Mouse (Mus musculus): ENCODE measurements around the gene Cdk17.

The Cdk17 gene

DNA sequence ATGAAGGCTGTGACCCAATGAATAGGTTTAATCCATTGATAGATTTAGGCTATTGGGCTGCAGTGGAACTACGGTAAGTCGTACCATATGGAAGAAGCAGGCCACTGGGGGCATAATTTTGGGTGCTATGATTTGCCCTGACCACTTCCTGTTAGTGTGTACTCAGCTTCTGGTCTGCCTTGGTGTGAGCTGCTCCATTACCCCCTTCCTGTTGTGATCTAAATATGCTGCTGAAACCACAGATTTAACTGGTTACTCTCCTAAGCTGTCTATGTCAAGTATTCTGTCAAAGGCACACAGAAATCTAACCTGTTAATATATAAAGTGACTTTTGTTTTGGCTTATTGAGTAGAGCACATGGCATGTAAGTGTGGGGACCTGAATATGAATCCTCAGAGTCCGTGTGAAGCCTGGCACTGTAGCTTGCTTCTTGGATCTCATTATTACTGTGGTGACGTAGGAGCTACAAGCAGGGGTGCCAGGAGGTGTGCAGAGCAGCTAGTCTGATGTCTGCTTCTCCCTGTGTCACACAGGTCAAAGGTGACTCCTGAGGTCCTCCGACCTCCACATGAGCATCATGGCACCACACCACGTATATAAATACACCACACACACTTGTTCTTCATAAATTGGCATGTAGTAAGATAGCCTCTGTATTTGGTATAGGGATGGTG, 10.6 kb downstream of the Cdk17 start:
- no peak for DNase-seq (ENCODE audit: low spot score)

DNA sequence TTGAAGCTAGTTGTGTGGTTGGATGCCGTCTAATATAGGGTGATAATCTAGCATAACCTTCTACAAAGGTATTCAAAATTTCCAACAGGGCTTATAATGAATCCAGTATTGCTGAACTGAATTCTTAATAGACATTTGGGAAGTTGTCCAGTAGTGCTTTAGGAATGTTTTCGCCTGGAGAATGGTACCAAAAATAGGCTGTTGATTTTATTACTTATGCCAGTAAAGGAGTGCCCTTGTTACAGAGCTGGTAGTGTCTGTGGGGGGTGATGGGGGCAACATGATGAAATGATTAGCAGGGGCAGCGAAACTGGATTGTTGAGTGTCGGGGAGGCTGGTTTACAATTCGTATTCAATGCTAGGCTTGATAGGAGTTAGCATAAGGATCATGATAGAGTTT, 16.8 kb downstream of the Cdk17 start:
- DNase-seq (ENCODE audit: low spot score): no peak

DNA sequence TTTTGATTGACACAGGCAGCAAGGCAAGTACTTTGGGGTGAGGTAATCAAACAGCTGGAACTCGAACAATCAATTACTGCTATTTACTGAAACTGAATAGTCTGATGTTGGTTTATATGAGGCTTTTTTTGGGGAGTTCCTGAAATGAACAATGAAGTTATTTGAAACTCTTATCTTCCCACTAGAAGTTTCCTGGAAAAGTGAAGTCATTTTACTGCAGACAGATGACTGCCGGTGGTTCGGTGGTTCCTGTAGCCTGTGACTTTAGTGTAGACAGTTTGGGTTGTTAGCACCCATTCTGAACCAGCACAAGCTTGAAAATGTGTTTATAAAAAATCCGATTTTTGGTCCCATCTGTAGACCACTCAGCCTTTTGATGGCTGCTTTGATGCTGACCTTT, 17.2 kb downstream of the Cdk17 start:
- no peak for DNase-seq (ENCODE audit: low spot score)

DNA sequence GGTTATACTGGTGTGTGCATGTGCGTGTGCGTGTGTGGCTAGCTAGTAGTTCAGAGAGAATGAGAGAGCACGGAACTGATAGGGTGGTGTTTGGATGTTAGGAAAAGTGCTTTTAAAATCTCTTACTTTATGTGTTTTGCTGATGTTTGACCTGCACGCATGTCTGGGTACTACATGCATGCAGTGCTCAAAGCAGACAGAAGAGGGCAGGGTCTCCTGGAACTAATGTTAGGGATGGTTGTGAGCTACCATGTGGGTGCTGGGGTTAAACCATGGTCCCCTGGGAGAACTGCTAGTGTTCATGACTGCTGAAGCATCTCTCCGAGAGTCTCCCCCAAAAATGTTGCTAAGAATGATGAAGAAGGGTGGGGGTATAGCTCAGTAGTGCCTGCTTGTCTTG, 18.0 kb downstream of the Cdk17 start:
- DNase-seq (ENCODE audit: low spot score): no peak

DNA sequence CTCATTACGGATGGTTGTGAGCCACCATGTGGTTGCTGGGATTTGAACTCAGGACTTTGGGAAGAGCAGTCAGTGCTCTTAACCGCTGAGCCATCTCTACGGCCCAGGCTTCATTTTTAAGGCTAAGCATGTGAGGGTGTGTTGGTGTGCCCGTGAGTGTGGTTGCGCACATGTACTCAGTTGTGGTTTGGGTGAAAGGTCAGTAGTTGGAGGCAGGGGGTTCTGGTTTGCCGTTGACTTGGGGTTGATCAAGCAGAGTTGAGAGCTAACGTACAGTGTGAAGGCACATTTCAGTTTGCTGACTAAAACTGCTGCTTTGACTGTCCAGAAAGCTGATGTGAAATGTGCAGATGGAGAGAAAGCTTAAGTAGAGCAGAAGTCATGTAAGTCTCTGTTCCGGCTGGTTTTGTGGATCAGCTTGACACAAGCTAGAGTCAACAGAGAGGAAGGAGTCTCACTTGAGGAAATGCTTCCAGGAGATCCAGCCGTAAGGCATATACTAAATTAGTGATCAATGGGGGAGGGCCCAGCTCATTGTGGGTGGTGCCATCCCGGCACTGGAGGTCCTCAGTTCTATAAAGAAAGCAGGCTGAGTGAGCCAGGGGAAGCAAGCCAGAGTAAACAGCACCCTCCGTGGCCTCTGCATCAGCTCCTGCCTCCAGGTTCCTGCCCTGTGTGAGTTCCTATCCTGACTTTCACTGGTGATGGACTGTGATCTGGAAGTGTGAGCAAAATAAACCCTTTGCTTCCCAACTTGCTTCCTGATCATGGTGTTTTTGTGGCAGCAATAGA, 19.2 kb downstream of the Cdk17 start:
- no peak for DNase-seq (ENCODE audit: low spot score)

DNA sequence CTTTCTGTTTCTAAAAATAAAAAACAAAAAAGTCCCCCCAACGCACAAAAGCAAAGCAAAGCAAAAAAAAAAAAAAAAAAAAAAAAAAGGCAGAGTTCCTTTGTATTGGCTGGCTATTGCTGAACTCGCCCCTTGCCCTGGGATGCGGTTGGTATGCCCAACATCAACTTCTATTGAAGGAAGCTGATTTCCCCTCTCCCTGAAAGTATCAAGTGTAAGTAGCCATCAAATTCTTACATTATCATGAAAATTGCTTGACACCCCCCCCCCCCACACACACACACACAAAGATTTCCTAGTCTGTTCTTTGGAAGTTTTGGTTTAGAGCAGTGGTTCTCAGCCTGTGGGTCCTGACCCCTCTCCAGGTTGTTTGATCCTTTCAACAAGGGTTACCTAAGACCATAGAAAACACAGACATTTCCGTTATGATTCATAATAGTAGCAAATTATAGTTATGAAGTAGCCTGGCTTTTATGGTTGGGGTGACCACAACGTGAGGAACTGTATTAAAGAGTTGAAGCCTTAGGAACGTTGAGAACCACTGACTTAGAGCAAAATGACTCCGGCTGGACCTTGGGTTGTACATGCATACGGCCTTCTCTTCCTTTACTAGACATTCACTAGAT, 23.8 kb downstream of the Cdk17 start:
- no peak for DNase-seq (ENCODE audit: low spot score)

DNA sequence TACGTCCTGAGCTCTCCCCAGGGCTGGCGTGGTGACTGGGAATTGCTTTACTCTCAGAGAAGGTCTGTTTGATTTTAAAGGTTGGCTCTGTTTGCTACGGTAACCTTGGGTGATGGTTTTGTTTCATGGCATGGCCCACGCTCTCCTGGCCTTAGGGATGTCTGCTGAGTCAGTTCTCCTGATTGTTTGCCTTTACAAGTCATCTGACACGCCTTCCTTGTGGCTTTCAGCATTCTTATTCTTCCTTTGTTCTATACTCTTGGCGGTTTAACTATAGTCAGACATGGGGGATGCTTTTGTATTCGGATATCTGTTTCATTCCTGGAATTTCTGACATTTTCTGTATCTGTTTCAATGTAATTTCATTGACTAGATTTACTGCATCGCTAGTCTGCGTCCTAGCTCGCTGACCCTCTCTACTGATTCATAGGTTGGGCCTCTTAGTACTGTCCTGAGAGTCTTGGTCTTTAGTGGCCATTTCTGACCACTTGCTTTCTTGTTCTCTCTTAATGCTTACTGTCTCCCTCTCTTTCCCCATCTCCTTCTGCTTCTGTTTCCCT, 27.8 kb downstream of the Cdk17 start:
- DNase-seq (ENCODE audit: low spot score): no peak

DNA sequence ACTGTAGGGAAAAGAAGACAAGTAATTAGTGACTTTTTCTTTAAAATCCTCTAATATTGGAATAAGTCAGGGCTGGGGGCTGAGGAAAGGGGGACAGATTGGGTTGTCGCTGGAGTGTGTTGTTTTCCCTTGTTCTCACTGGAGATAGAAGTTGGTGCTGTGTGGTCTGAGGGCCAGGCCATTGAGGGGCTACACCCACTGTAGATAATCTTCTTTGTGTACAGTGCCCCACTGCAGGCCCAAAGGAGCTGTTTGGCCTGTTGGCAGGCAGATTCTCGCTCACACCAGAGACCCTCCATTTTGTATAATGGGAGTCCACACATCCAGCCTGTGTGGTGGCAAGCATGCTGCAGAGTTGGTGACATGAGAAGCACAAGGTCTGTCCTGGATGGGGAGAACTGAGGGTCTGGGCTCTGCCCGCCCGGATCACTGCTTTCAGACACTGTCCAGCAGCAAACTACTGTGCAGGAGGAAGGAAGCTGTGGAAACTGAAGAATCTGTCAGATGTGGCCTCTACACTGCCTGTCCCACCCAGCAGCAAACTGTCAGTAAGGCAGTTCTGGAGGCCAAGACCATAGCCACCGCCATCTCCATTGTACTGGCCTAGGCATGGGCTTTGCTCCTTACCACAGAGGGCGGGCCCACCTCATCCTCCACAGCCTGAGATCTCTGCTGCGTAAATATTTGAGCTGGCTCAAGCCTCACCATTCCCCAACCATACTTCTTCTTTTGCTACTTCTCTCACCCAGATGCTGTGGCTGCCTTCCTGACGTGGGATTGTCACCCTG, 30.0 kb downstream of the Cdk17 start:
- no peak for DNase-seq (ENCODE audit: low spot score)

DNA sequence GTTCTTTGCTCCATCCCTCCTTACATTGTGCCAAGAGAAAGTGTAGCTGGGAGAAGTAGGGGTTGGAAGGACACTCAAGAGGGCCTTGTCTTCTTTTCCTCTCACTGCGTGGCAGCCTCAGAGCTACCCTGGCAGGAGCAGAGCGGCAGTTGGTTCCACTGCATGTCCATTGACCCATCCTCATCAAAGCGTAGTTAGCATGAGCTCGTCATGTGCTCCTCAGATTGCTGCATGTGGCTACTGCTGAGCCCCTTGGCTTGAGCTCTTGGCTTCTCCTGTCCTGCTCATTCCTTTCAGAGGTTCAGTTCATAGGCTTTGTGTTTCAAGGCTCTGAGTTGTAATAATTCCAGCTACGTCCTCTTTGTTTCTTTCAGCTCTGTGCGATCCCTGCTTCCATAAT, 36.4 kb downstream of the Cdk17 start:
- DNase-seq (ENCODE audit: low spot score): no peak

DNA sequence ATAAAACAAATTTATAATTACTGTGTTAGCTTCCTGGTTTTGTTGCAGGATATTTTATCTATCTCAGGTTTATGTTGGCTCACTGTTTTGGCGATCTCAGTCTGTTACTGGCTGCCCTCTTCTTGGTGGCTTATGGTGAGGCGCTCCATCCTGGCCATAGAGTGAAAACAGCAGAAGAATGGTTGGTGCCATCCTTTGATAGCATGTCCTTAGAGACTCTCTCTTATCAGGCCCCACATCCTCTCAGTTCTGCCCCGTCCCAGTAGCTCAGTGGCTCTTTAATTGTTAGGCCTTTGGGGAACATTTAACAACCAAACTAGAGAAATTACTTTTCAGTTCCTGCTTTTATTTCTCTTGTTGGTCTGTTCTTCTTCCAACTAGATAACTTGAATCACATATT, 38.3 kb downstream of the Cdk17 start:
- no peak for DNase-seq (ENCODE audit: low spot score)

DNA sequence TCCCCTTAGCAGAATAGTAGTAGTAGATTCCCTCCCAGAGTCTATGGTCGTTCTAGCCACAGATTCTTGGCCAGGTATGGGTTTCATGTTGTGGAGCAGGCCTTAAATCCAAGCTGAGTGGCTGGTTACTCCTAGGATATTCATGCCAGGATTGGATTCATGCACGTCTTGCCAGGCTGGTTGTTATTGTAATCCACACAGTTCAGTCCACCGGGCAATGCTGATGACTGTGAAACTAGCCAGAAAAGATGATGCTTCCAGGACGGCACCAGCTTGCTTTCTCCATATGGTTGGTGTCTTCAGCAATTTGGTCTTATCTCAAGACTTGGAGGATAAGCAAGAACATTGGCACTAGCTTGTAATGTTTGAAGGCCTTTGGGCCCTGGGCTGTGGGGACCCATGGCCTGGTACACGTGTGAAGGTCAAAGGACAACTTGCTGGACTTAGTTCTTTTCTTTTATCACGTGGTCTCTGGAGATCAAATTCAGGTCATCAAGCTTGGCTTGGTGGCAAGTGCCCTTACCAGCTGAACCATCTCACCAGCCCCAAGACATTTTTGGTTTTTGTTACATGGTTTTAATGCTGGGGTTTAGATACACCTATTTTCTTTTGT, 41.3 kb downstream of the Cdk17 start:
- DNase-seq (ENCODE audit: low spot score): no peak

DNA sequence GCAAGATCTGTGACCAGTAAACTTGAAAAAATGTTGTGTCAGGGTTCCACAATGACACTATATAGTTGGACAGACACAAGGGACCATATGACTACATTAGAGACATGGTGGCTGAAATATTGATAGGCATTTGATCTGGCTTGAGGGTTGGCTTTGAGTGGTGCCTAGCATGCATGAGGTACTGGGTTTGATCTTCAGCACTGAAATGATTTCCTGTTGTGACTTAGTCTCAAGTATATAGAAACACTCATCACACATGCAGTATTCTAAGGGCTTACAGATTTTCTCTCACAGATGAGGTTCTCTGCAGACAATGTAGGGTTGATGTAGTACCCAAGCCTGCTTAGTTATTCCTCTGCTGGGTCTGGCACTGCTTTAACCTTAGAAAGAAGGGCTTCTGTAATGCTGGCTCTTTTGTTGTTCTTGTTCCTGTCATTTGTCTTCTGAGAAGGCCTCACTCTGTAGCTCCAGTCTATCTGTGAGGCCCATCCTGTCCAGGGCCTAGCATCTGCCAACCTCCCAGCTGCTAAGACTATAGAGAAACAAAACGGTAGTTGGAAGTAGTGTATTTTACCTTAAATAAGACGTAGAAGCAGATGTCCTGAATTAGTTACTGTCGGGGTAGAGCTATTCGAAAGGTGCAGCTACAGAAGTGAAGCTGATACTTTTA, 44.7 kb downstream of the Cdk17 start:
- no peak for DNase-seq (ENCODE audit: low spot score)

DNA sequence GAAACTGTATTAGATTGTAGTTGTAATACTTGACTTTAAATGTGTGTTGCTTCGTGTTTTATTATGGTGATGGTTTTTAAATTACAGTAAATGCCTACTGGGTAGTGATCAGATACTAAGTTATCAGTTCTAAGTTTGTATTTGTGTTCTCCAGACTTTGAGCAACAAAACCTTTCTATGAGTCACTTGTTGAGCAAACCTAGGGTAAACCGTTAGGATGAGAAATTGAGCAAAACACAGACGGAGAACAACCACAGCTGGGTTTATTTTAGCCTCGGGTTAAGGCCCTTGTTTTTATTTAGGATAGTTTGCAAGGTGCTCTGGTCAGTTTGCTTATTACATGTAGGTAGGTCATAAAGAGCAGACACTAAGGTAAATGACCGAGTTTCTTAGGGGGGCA, 46.5 kb downstream of the Cdk17 start:
- DNase-seq (ENCODE audit: low spot score): no peak

DNA sequence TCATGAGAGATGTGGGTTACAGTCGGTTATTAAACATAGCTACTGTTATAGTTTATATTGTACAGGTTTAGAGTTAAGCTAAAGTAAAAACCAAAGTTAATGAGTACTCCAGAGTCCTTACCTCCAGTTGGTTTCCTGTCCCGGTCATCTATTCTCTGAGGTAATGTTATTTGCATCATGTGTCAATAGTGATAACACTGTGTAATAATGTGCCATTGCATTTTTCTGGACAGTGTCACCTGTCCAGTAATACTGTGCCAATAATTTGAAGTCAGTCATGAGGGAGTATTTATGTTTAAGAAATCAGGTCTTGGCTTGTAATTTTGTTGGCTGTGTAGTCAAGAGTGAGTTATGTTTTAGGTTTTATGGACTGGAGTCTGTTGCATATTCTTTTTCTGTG, 52.0 kb downstream of the Cdk17 start:
- no peak for DNase-seq (ENCODE audit: low spot score)

DNA sequence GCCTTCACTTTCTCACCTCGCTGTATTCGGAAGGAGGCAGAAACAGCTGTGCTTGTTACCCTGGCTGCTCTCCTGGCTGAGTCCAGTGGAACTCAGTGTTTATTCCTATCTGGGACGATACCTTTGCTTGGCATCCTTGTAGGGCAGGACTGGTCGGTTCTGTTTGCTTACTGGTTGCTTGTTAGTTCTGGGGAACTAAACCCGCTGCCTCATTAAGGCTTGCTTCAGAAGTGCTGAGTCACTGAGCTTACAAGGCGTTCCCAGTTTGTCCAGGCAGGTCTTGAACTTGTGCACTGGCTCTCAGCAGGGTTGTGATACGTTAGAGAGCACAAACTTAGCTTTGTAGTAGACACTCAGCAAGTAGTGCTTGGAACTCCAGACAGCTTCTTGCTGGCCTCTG, 52.7 kb downstream of the Cdk17 start:
- no peak for DNase-seq (ENCODE audit: low spot score)

DNA sequence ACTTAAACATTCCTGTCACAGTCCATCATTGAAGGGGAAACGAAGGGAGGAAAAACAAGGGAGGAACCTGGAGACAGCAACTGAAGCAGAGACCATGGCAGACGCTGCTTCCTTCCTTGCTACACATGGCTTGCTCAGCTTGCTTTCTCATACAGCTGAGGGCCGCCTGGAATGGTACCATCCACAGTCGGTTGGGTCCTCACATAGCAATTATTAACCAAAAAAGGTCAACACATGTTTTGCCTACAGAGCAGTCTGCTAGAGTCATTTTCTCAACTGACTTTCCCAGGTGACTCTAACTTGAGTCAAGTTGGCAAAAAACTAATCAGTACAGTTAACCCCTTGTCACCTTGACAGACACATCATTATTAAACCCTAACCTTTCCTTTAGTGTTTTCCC, 53.6 kb downstream of the Cdk17 start:
- no peak for DNase-seq (ENCODE audit: low spot score)

DNA sequence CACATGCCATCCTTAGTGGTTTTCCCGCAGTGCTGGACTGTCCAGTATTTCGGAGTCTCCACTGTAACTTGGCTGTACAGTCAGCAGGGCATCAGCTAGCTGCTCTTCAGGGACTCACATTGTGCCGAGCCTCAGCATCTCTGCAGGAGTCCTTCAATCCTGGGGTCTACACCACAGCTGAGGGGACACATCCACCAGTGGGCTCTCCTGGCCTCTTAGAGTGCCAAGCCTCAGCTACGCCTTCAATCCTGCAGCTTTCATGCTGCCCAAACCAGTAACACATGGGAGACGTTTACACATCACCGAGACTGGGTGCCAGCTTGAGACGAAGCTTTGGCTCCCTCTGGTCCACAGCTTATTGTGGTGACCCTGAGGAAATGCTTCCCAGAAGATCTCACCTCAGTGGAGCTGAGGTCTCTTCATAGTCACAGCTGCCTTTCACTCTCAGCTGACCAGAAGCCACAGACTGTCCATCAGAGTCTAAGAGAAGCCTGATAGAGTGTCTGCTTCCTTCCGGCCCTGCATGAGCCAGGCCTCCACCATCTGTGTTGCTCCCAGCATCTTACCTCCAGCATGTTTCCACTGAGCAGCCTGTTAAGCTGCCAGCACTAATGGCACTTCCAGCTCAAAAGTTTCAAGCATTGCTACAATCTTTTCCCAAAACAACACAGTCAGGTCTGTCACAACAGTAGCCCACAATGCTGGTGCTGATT, 54.5 kb downstream of the Cdk17 start:
- no peak for DNase-seq (ENCODE audit: low spot score)

DNA sequence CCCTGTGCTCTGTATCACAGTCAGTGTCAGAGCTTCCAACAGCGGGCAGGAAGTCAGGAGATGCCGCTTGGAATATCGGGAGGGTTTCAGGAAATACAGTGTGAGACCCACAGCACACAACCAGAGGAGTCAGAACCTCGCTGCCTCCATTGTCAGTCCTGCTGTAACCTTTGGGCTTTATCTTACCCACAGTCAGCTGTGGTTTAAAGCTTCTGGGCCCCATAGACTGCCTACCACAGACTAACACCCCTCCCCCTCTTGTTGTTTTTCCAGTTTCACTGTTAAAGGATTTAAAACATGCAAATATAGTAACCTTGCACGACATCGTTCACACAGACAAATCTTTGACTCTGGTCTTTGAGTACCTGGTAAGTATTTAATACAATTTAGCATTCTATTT, 65.1 kb downstream of the Cdk17 start:
- no peak for DNase-seq (ENCODE audit: low spot score)

DNA sequence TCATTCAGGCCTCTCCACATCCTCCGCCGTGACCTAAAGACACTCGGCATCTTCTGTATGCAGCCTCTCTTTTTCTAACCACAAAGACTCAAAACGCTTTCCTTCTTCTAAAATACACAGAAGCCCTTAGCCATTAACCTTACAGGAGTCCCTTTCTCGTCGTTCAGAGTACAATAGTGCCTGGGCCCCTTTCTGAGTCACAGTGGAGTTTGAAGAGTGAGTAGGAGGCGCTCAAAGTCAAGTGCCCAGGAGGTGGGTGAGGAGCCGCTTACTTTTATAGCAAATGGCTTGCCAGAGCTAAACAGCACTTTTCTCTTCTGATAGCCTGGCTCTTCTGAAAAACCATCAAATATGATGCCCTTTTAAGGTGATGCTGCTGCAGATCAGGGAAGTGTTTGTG, 67.2 kb downstream of the Cdk17 start:
- no peak for DNase-seq (ENCODE audit: low spot score)

DNA sequence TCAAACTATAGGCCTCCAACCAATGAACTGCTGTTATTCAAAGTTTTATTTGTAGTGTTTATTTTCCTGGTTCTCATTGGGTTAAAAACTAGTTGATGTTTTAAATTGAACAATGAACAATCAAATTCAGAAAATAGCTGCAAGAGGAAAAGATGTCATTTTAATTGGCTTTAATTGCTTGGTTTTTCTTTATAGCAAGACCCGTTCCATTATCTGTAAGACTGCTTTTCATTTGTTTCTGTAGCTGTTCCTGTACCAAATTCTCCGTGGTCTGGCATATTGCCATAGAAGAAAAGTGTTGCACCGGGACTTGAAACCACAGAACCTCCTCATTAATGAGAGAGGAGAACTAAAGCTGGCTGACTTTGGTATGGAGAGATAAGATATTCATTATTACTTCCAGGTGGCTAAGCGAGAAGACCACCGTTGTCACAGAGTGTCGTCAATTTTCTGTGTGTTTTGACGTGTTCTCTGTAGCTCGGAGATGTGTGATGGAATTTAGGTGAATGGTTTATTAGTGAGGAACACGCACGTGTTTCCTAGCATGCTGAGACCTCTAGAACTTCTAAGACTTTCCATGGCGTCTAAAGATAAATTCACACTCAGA, 67.8 kb downstream of the Cdk17 start:
- DNase-seq (ENCODE audit: low spot score): no peak

Measured in testis, postnatal 14 days (tissue).